Comparison of ENCODE assay signal across 9 mouse cellular contexts in genomic region chr11:22661713-22662551, GRCm38 (mm10).
A peak's percentile ranks its signal among the peaks of the same experiment; 100 is the strongest.
DNase-seq lines count a peak whose midpoint lies in the region; ATAC-seq and TF ChIP-seq lines count a peak whose summit lies in the region.
"Had no signal": no experiment of that assay in that cellular context is flagged by ENCODE, and none has a peak within 500 bp of the region (broad histone marks: within the 10 kb centered on the region; RNA-seq: fewer than 3 reads in every experiment).

No protein-coding gene starts in this region.

- peak; percentile 31; the same call in 1 of the 2 replicates for ATAC-seq in kidney, postnatal 0 days (replicated peaks; ENCODE audit: low FRiP score, low read depth)
- ATAC-seq in kidney, embryonic 14.5 days (ENCODE audit: low FRiP score, low TSS enrichment) = no peak
- ATAC-seq in hindbrain, embryonic 14.5 days (ENCODE audit: low FRiP score) = 0 out of 2 replicates have a peak, but pooled peaks have one; percentile 37

- no peak overlapping the region for H3K27ac ChIP-seq in kidney, postnatal 0 days
- no peak overlapping the region for H3K27ac ChIP-seq in kidney, embryonic 14.5 days (ENCODE audit: low read depth, low read length)
- no peak overlapping the region for H3K27ac ChIP-seq in hindbrain, embryonic 14.5 days
- H3K27ac ChIP-seq: embryonic facial prominence, embryonic 15.5 days had no signal

- no peak overlapping the region for H3K9ac ChIP-seq in kidney, postnatal 0 days (ENCODE audit: low read depth, low read length)
- H3K9ac ChIP-seq in kidney, embryonic 14.5 days (ENCODE audit: low read depth, low read length) = no peak overlapping the region
- H3K9ac ChIP-seq in hindbrain, embryonic 14.5 days = no peak overlapping the region
- H3K9ac ChIP-seq: embryonic facial prominence, embryonic 15.5 days had no signal

- TF ChIP-seq CTCF in kidney, postnatal 0 days (IDR thresholded peaks at IDR 0.05; ENCODE audit: low read depth) = no peak
- TF ChIP-seq CTCF in E14TG2a.4 (conservative IDR thresholded peaks at IDR 0.05; ENCODE audit: low read length) = no peak

- H3K9me3 ChIP-seq in kidney, postnatal 0 days (replicated peaks; ENCODE audit: low read length) = no peaks in the 10 kb centered on the region
- no peaks in the 10 kb centered on the region for H3K9me3 ChIP-seq in kidney, embryonic 14.5 days (ENCODE audit: control insufficient read depth, low read length)
- H3K9me3 ChIP-seq in E14TG2a.4 (ENCODE audit: low read length) = no peaks in the 10 kb centered on the region
- no peaks in the 10 kb centered on the region for H3K9me3 ChIP-seq in hindbrain, embryonic 14.5 days (ENCODE audit: control insufficient read depth, low read length)
- H3K9me3 ChIP-seq: embryonic facial prominence, embryonic 15.5 days had no signal

- DNase-seq in kidney, postnatal 0 days (ENCODE audit: low spot score) = no peak
- peak; percentile 81 for DNase-seq in adrenal gland, adult 2 months
- no peak for DNase-seq in hindbrain, embryonic 14.5 days (ENCODE audit: low spot score)
- DNase-seq in ovary, adult 18-20 months (ENCODE audit: low spot score) = no peak
- no peak for DNase-seq in gastrocnemius, adult 8-10 months (ENCODE audit: low spot score in 2 of 2)
- DNase-seq: heart, postnatal 14 days had no signal

- WGBS in kidney, postnatal 0 days = 54% methylated on average over 10 of the region's 12 CpGs
- 62% methylated on average over 11 of the region's 12 CpGs for WGBS in kidney, embryonic 14.5 days
- WGBS in hindbrain, embryonic 14.5 days = 48% methylated on average over 10 of the region's 12 CpGs

- no peaks in the 10 kb centered on the region for H3K4me1 ChIP-seq in kidney, postnatal 0 days (replicated peaks; ENCODE audit: insufficient read depth, low read length)
- H3K4me1 ChIP-seq in kidney, embryonic 14.5 days (ENCODE audit: control insufficient read depth, insufficient read depth, low read length) = no peaks in the 10 kb centered on the region
- peaks cover 9% of the 10 kb centered on the region for H3K4me1 ChIP-seq in E14TG2a.4 (replicated peaks; ENCODE audit: low read depth, low read length)
- peaks cover 6% of the 10 kb centered on the region; the same call in 1 of the 2 replicates for H3K4me1 ChIP-seq in hindbrain, embryonic 14.5 days (replicated peaks; ENCODE audit: control insufficient read depth, insufficient read depth, low read length)
- H3K4me1 ChIP-seq: embryonic facial prominence, embryonic 15.5 days had no signal

- no peak overlapping the region for H3K4me3 ChIP-seq in kidney, postnatal 0 days (replicated peaks; ENCODE audit: low read depth, low read length)
- no peak overlapping the region for H3K4me3 ChIP-seq in kidney, embryonic 14.5 days (ENCODE audit: low read length)
- H3K4me3 ChIP-seq in E14TG2a.4 (replicated peaks; ENCODE audit: low read length) = peak overlapping the region; percentile 52
- no peak overlapping the region for H3K4me3 ChIP-seq in hindbrain, embryonic 14.5 days (replicated peaks; ENCODE audit: low read length)
- H3K4me3 ChIP-seq: embryonic facial prominence, embryonic 15.5 days had no signal

- no peaks in the 10 kb centered on the region for H3K27me3 ChIP-seq in kidney, postnatal 0 days (ENCODE audit: insufficient read depth, low read length)
- H3K27me3 ChIP-seq in kidney, embryonic 14.5 days (ENCODE audit: control insufficient read depth, insufficient read depth, low read length) = no peaks in the 10 kb centered on the region
- peaks cover 8% of the 10 kb centered on the region; the same call in 1 of the 2 replicates for H3K27me3 ChIP-seq in E14TG2a.4 (ENCODE audit: insufficient read depth, low read length)
- H3K27me3 ChIP-seq in hindbrain, embryonic 14.5 days (ENCODE audit: control insufficient read depth, insufficient read depth, low read length) = no peaks in the 10 kb centered on the region
- H3K27me3 ChIP-seq: embryonic facial prominence, embryonic 15.5 days had no signal

- H3K4me2 ChIP-seq in kidney, postnatal 0 days (ENCODE audit: low read length) = no peak overlapping the region
- H3K4me2 ChIP-seq in kidney, embryonic 14.5 days (replicated peaks; ENCODE audit: low read depth, low read length) = no peak overlapping the region
- H3K4me2 ChIP-seq in hindbrain, embryonic 14.5 days (replicated peaks) = no peak overlapping the region
- H3K4me2 ChIP-seq: embryonic facial prominence, embryonic 15.5 days had no signal

- no peaks in the 10 kb centered on the region for H3K36me3 ChIP-seq in kidney, postnatal 0 days (ENCODE audit: insufficient read depth, low read length)
- H3K36me3 ChIP-seq in kidney, embryonic 14.5 days (ENCODE audit: control insufficient read depth, insufficient read depth, low read length) = no peaks in the 10 kb centered on the region
- H3K36me3 ChIP-seq in E14TG2a.4 (ENCODE audit: insufficient read depth, low read length) = no peaks in the 10 kb centered on the region
- H3K36me3 ChIP-seq in hindbrain, embryonic 14.5 days (replicated peaks; ENCODE audit: control insufficient read depth, insufficient read depth) = no peaks in the 10 kb centered on the region
- H3K36me3 ChIP-seq: embryonic facial prominence, embryonic 15.5 days had no signal
